Mouse (Mus musculus) embryonic facial prominence, embryonic 14.5 days (tissue): ENCODE results near the gene S1pr5. TPM values are rescaled to one million over a fixed set of nuclear protein-coding genes. Genes with fewer than 3 reads are reported as not detected.
"Not testable (repeated sequence)": the region's sequence is repeated elsewhere in the genome, so short reads cannot be mapped to it uniquely, and the experiment has no call there.

Experiments used
- ATAC-seq: fragments of 200-750 bp; cut with Nextera tagmentation; 2 replicates; pipeline ENCODE4 v1.8.0; 2017; ENCODE audit warnings: low read depth, moderate number of reproducible peaks, moderate TSS enrichment
- DNase-seq: peaks from one replicate; pipeline ENCODE4 v3.0.0-alpha.2; 2015; ENCODE audit warnings: low spot score
- H3K27ac ChIP-seq: fragments of 300-500 bp; sonication (generic); replicated peaks from 2 replicates; pipeline ENCODE4 v1.5.1; 2014; ENCODE audit warnings: low read depth, mild to moderate bottlenecking, low read length, moderate library complexity
- H3K27me3 ChIP-seq: fragments of 300-500 bp; sonication (generic); replicated peaks from 2 replicates; pipeline ENCODE4 v1.6.1; 2014; ENCODE audit warnings: low read length; ENCODE audit not compliant: control insufficient read depth, insufficient read depth
- H3K36me3 ChIP-seq: fragments of 300-500 bp; sonication (generic); 2 replicates; pipeline ENCODE4 v1.6.1; 2014; ENCODE audit warnings: low read length, mixed read lengths; ENCODE audit not compliant: control insufficient read depth, insufficient read depth
- H3K4me1 ChIP-seq: fragments of 300-500 bp; sonication (generic); 2 replicates; pipeline ENCODE4 v1.6.1; 2014; ENCODE audit warnings: antibody characterized with exemption, low read length; ENCODE audit not compliant: control insufficient read depth, insufficient read depth
- H3K4me2 ChIP-seq: fragments of 300-500 bp; sonication (generic); 2 replicates; pipeline ENCODE4 v1.6.1; 2014; ENCODE audit warnings: low read depth, mild to moderate bottlenecking, low read length, moderate library complexity, mixed read lengths
- H3K4me3 ChIP-seq: fragments of 300-500 bp; sonication (generic); 2 replicates; pipeline ENCODE4 v1.5.1; 2014; ENCODE audit warnings: low read depth, mild to moderate bottlenecking, low read length
- H3K9ac ChIP-seq: fragments of 300-500 bp; sonication (generic); 2 replicates; pipeline ENCODE4 v1.6.1; 2014; ENCODE audit warnings: low read depth, mild to moderate bottlenecking, low read length, moderate library complexity, mixed read lengths
- H3K9me3 ChIP-seq: fragments of 300-500 bp; sonication (generic); 2 replicates; pipeline ENCODE4 v1.6.1; 2016; ENCODE audit warnings: low read length; ENCODE audit not compliant: control insufficient read depth
- whole genome bisulfite sequencing: fragments of 180-500 bp; shearing (Covaris S2); extraction: QIAGEN DNeasy Blood & Tissue Kit; methylation state at CpG from one replicate; pipeline ENCODE4 v1.1.7; 2014; 5-methylcytosine and 5-hydroxymethylcytosine counted together
- polyA plus RNA-seq: library from polyadenylated mRNA; unstranded; fragments of >200 nt; fragmentation: Nextera tagmentation; extraction: Ambion mirVana; gene quantifications from 2 replicates; pipeline ENCODE4 v1.2.1, GENCODE M21; 2014

Gene S1pr5
- polyA plus RNA-seq, 1 experiment from 2014 or later = 0.96 TPM

- ATAC-seq (peak; percentile 58), DNase-seq (peak; percentile 77)
- Histone ChIP-seq H3K27me3 (no peaks in the 10 kb centered on the region), H3K36me3 (peaks cover 25% of the 10 kb centered on the region), H3K9me3 (no peaks in the 10 kb centered on the region), H3K27ac (peak overlapping the region; percentile 76), H3K4me1 (peaks cover 14% of the 10 kb centered on the region), H3K4me2 (peak overlapping the region; percentile 86), H3K9ac (peak overlapping the region; percentile 89), H3K4me3 (peak overlapping the region; percentile 90)
- WGBS = 13% methylated on average over 17 of the region's 17 CpGs
Observed at GRCm38 (mm10) chr9:21264272-21264999, 16.2 kb upstream of the S1pr5 start.

- no peak overlapping the region for H3K27ac ChIP-seq
- DNase-seq (no peak), ATAC-seq (no peak)
- H3K9me3 ChIP-seq = no peaks in the 10 kb centered on the region
- H3K4me3 ChIP-seq = no peak overlapping the region
- no peaks in the 10 kb centered on the region for H3K27me3 ChIP-seq
- no peak overlapping the region for H3K4me2 ChIP-seq
- peaks cover 14% of the 10 kb centered on the region for H3K4me1 ChIP-seq
- H3K9ac ChIP-seq = no peak overlapping the region
- 70% methylated on average over 2 of the region's 2 CpGs for WGBS
- H3K36me3 ChIP-seq = 0 out of 2 replicates have a peak, but pooled peaks cover 2% of the 10 kb centered on the region
Observed at GRCm38 (mm10) chr9:21261831-21262230, 13.6 kb upstream of the S1pr5 start.

GRCm38 (mm10) chr9:21260491-21261040 is 12.3 kb upstream of the S1pr5 start:
- no peak overlapping the region for H3K4me2 ChIP-seq
- no peak overlapping the region for H3K9ac ChIP-seq
- no peaks in the 10 kb centered on the region for H3K9me3 ChIP-seq
- H3K27me3 ChIP-seq = no peaks in the 10 kb centered on the region
- 57% methylated on average over 5 of the region's 6 CpGs for WGBS
- no peak for ATAC-seq
- H3K4me1 ChIP-seq = peaks cover 6% of the 10 kb centered on the region
- no peak for DNase-seq
- H3K36me3 ChIP-seq = no peaks in the 10 kb centered on the region
- H3K4me3 ChIP-seq = no peak overlapping the region
- H3K27ac ChIP-seq = no peak overlapping the region

GRCm38 (mm10) chr9:21256349-21256748 is 8.1 kb upstream of the S1pr5 start:
- H3K9me3 ChIP-seq, H3K4me3 ChIP-seq, ATAC-seq, H3K27me3 ChIP-seq, DNase-seq, H3K36me3 ChIP-seq, H3K27ac ChIP-seq, H3K9ac ChIP-seq, H3K4me2 ChIP-seq, H3K4me1 ChIP-seq: not testable (repeated sequence)
- WGBS = 85% methylated on average over 4 of the region's 4 CpGs

- Histone ChIP-seq H3K4me2 (no peak overlapping the region), H3K4me3 (no peak overlapping the region), H3K9ac (no peak overlapping the region), H3K27me3 (peaks cover 16% of the 10 kb centered on the region), H3K4me1 (no peaks in the 10 kb centered on the region), H3K9me3 (no peaks in the 10 kb centered on the region), H3K27ac (no peak overlapping the region), H3K36me3 (no peaks in the 10 kb centered on the region)
- ATAC-seq = no peak
- DNase-seq = no peak
Observed at GRCm38 (mm10) chr9:21254690-21255089, 6.4 kb upstream of the S1pr5 start.

GRCm38 (mm10) chr9:21251116-21251735 is 3.0 kb upstream of the S1pr5 start:
- H3K4me1 ChIP-seq = 0 out of 2 replicates have a peak, but pooled peaks cover 3% of the 10 kb centered on the region
- no peak overlapping the region for H3K4me3 ChIP-seq
- peak overlapping the region; percentile 10; the same call in 1 of the 2 replicates for H3K27ac ChIP-seq
- H3K36me3 ChIP-seq = no peaks in the 10 kb centered on the region
- ATAC-seq (peak; percentile 36), DNase-seq (peak; percentile 50)
- H3K4me2 ChIP-seq = no peak overlapping the region
- WGBS = 52% methylated on average over 13 of the region's 13 CpGs
- peaks cover 46% of the 10 kb centered on the region for H3K27me3 ChIP-seq
- H3K9me3 ChIP-seq = no peaks in the 10 kb centered on the region
- H3K9ac ChIP-seq = no peak overlapping the region

GRCm38 (mm10) chr9:21250509-21250908 is 2.3 kb upstream of the S1pr5 start:
- Histone ChIP-seq H3K4me3 (no peak overlapping the region), H3K4me2 (no peak overlapping the region), H3K36me3 (no peaks in the 10 kb centered on the region), H3K4me1 (0 out of 2 replicates have a peak, but pooled peaks cover 3% of the 10 kb centered on the region), H3K9ac (no peak overlapping the region), H3K27ac (peak overlapping the region; percentile 44; the same call in 1 of the 2 replicates), H3K9me3 (no peaks in the 10 kb centered on the region), H3K27me3 (peaks cover 53% of the 10 kb centered on the region)
- no peak for ATAC-seq
- DNase-seq = no peak
- 61% methylated on average over 2 of the region's 2 CpGs for WGBS

DNA sequence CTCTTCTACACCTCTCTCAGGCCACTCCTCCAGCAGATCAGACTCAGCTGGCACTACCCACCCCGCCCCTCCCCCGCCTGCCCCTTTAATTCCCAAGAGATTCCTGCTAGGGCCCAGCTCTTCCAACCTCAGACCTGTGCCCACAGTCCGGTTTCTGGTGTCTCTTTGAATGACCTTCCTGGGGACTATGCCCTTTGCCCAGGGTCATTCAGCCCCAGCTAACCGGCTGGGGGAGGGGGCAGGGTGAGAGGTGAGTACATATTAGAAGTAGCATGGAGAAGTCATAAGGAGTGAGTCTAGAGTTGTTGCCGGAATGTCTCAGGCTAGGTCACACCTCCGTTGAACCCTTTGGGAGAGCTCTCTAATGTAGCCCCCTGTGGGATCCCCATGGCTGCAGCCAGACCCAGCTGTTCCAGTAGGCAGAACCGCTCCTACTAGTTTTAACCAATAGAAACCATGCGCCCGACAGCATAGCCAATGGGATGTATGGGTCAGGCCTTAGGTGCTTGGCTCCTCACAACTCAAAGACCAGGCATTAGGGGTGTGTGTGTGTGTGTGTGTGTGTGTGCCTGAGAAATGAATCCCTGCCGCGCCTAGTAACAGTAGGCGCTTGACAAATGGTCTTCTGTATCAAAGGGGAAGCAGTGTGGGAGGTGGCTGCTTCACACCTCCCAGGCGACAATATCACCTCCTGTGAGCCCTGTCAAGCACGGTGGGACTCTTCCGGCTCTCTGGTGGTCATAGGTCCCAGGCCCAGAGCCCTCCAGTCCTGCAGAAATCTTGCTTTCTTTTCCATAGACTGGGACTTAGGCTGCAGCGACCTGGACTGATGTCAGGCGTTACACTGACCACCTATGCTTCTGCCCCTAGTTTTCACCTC is 1.6 kb upstream of the S1pr5 start:
- peaks cover 60% of the 10 kb centered on the region for H3K27me3 ChIP-seq
- no peaks in the 10 kb centered on the region for H3K36me3 ChIP-seq
- no peak overlapping the region for H3K4me2 ChIP-seq
- H3K4me3 ChIP-seq = no peak overlapping the region
- 33% methylated on average over 15 of the region's 17 CpGs for WGBS
- H3K9me3 ChIP-seq = no peaks in the 10 kb centered on the region
- no peak overlapping the region for H3K27ac ChIP-seq
- peaks cover 3% of the 10 kb centered on the region; the same call in 1 of the 2 replicates for H3K4me1 ChIP-seq
- H3K9ac ChIP-seq = no peak overlapping the region
- DNase-seq (no peak), ATAC-seq (no peak; the same call in 1 of the 2 replicates)
